ENCODE assay signal across 13 mouse cellular contexts in the genomic region with DNA sequence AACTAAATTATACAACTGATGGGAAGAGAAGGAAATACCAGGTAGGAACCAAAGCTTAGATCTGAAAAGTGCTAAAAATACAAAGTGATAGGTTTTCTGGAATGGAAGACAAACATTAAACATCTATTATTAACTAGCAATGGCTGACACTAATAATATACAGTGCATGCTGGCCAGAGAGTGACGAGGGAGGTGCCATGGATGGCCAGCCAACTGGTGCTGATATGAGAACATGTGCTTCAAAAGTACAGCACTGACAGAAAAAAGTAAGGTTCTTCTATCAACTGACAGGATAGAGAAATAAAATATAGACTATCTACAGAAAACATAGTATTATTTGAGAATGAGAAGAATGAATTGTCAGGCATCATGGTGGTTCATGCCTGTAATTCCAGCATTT.
"Had no signal": no experiment of that assay in that cellular context is flagged by ENCODE, and none has a peak within 500 bp of the region (broad histone marks: within the 10 kb centered on the region; RNA-seq: fewer than 3 reads in every experiment).

No protein-coding gene starts in this region.

- H3K4me3 ChIP-seq: midbrain, embryonic 13.5 days; midbrain, embryonic 15.5 days; neural tube, embryonic 12.5 days; stomach, embryonic 15.5 days had no signal

- H3K27ac ChIP-seq: midbrain, embryonic 13.5 days; midbrain, embryonic 15.5 days; neural tube, embryonic 12.5 days; stomach, embryonic 15.5 days; stomach, postnatal 0 days had no signal

- ATAC-seq: midbrain, embryonic 13.5 days; midbrain, embryonic 15.5 days had no signal

- H3K4me2 ChIP-seq: lung, embryonic 14.5 days; midbrain, embryonic 11.5 days; midbrain, embryonic 13.5 days; midbrain, embryonic 15.5 days; neural tube, embryonic 12.5 days; stomach, embryonic 15.5 days had no signal

- DNase-seq: lung, embryonic 14.5 days; lung, postnatal 10 days; lung, postnatal 4 days; right cerebral cortex, postnatal 14 days; thymus, adult 2 months; thymus, postnatal 25 days; thymus, postnatal 4 days had no signal

- H3K27me3 ChIP-seq: midbrain, embryonic 13.5 days; midbrain, embryonic 15.5 days; neural tube, embryonic 12.5 days; stomach, embryonic 15.5 days had no signal

- H3K9me3 ChIP-seq: midbrain, embryonic 13.5 days; midbrain, embryonic 15.5 days; neural tube, embryonic 12.5 days; stomach, embryonic 15.5 days had no signal

- H3K4me1 ChIP-seq: midbrain, embryonic 13.5 days; midbrain, embryonic 15.5 days; neural tube, embryonic 12.5 days; stomach, embryonic 15.5 days had no signal

- H3K9ac ChIP-seq: lung, embryonic 14.5 days; midbrain, embryonic 13.5 days; midbrain, embryonic 15.5 days; neural tube, embryonic 12.5 days; stomach, embryonic 15.5 days had no signal

- H3K36me3 ChIP-seq: midbrain, embryonic 13.5 days; midbrain, embryonic 15.5 days; neural tube, embryonic 12.5 days; stomach, embryonic 15.5 days had no signal
